Mouse (Mus musculus): ENCODE results near the gene Gm21190.
"Not testable (repeated sequence)": the region's sequence is repeated elsewhere in the genome, so short reads cannot be mapped to it uniquely, and the experiment has no call there.

Gene Gm21190
- long read RNA-seq, experiment 1 = 0 reads
- long read RNA-seq, experiment 2 = 0 reads

DNA sequence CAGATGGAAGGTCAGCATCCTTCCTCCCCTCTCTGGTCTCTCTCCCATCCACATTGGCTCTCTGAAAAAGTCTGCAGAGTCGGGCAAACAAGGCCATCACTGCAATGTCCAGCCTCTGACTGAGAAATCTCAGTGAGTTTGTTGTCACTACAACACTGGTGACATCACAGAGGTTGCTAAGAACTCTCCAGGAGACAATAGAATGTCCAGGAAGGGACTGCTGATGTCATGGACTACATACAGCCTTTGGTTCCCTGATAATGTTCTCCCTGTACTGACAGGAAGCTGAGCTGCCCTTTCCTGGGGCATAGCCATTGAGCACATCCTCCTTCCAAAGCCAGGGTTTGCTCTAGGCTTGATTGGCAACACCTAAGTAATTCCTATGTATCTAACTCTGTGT, at the start of gene Gm21190:
Gene Gm21190 (minus strand): TSS at position 101 of the 400 bp plus-strand sequence.
- intact Hi-C loops (cut with DNase I) = loop anchor here (10.0 kb wide), 1 partner anchor 56 kb away; no protein-coding TSS in a partner anchor

DNA sequence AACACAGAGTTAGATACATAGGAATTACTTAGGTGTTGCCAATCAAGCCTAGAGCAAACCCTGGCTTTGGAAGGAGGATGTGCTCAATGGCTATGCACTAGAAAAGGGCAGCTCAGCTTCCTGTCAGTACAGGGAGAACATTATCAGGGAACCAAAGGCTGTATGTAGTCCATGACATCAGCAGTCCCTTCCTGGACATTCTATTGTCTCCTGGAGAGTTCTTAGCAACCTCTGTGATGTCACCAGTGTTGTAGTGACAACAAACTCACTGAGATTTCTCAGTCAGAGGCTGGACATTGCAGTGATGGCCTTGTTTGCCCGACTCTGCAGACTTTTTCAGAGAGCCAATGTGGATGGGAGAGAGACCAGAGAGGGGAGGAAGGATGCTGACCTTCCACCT, 48.0 kb upstream of the Gm21190 start, which contains the start of gene Gm21083:
Gene Gm21083 (plus strand): TSS at position 301 of the 400 bp plus-strand sequence.
- intact Hi-C loops (cut with DNase I) = not testable (repeated sequence)

DNA sequence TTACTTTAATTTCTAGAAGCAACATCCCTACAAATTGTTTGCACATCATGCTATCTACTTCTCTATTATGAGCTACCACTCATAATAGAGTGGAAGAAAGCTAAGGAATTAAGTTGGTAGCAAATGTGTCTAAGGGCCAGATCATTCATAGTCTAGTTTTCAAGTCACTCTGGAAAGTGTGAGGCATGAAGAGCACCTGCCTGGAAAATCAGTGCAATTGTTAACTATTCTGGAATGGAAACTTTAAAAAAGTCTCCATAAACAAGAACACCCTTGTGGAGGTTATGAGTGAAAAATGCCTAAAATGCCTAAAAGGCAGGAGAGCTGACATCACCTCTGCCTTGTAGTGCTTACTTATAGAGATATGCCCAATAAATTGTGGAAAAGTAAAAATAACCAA, 44.7 kb upstream of the Gm21190 start:
- intact Hi-C loops (cut with DNase I) = not testable (repeated sequence)

DNA sequence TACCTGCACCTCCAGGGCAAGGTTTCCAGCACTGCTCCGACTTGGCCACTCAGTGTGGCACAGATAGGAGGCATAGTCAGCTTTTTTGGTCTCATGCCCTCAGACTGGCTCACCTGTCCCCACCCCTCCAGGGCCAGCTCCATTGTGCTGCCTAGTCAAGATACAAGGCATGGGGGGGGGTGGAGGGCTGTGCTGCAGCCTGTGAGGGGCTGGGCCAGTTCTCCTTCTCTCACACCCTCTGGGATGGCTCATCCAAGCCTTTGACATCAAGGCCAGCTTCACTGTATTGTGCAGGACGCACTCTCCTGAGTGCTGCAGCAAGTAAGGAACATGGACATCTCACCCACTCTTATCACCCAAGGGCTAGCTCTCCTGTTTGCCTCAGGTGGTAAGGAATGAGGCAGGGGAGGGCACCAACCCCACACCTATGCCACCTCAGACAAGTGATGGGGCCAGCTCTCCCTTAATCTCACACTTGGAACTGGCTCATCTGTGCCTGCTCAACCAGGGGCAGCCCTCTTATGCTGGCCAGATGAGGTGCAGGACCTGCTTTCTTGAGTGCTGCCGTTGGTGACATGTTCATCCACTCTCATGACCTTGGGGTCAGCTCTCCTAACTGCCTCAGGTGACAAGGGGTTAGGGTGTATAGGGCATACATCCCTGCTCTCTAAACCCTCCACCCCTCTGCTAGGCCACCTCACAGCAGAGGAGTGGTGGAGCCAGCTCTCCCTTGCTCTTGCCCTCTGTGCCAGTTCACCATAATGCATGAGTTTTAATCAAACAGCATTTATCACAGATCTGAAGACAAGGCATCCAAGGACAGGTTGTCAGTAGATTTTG, 32.6 kb upstream of the Gm21190 start:
- intact Hi-C loops (cut with DNase I) = not testable (repeated sequence)

DNA sequence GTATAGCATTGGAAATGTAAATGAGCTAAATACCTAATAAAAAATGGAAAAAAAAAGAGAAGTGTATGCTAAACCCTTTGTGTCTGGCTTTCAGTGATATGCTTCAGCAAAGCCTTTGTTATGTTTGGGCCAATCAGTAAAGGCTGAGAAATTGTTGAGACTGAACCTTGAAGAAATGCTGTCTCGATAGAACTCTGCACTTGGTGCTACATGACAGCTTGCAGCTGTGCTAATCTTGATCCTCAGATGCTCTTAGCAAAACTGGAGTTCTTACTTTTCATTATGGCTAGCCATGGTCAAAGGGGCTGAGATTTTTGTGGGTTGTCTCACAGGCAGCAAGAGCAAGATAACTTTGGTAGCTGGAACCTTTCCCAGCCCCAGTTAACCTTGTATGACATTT, 29.6 kb upstream of the Gm21190 start:
- intact Hi-C loops (cut with DNase I) = not testable (repeated sequence)

DNA sequence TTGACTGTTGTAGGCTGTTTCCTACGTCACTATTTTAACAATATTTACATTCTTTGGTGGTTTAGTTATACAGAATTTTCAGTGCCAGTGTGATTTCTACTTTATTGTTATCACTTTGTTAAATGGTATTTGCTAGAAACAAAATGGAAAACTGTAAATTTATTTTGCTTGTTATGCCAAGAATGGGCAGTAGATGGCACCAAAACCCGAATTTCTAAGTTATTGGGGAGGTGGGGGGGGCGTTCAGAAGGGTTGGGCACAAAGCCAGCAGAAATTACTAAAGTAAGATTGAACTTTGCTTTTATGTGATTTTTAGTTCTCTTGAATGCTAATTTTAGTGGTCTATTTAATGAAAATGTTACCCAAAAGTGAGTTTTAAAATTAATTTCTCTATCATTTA, 20.6 kb upstream of the Gm21190 start:
- intact Hi-C loops (cut with DNase I) = not testable (repeated sequence)

DNA sequence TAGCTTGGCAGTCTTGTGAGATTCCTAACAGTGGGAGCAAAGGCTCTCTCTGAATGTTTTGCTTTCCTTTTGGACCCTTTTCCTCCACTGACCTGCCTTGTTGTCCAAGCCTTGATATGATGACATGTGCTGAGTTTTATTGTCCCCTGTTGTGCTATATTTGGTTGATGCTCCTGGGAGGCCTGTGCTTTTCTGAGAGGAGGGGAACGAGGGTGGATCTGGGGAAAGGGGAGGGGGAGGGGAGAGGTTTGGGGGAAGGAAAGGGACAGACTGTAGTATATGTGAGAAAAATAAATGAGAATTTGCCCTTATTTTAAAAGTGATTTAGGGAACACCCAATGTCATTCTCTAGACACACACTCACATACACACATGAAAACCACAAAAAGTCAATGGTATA, 20.1 kb upstream of the Gm21190 start:
- intact Hi-C loops (cut with DNase I) = not testable (repeated sequence)

DNA sequence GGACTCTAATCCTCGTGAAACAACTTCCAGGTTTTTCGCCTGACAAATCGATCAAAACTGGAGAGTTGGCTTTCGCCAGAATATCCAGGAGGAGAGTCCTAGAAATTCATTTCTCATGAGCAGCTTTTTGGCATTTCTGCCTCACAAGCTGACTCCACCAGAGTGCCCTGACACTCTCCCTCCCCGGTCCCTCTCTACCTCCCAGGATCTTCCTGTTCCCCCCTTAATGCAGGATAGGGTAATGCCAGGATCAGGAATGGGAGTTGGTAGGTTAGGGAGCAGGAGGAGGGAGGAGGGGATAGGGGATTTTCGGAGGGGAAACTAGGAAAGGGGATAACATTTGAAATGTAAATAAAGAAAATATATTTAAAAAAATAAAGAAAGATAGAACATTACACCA, 19.6 kb upstream of the Gm21190 start:
- intact Hi-C loops (cut with DNase I) = not testable (repeated sequence)

DNA sequence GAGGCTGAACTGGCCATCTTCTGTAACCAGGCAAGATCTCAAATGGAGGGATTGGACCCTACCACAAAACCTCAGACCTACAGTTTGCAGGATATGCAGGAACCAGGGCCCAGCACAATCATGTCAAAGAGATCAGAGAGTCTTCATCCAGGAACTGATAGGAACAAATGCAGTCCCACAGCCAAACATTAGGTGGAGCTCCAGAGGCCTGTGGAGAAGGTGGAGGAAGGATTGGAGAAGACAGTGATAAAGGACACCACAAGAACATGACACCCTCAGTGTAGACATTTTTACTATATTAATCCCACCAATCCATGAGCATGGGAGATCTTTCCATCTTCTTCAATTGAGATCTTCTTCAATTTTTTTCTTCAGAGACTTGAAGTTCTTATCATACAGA, 6.6 kb downstream of the Gm21190 start:
- intact Hi-C loops (cut with DNase I) = loop anchor here (10.0 kb wide), 1 partner anchor 62 kb away; no protein-coding TSS in a partner anchor

DNA sequence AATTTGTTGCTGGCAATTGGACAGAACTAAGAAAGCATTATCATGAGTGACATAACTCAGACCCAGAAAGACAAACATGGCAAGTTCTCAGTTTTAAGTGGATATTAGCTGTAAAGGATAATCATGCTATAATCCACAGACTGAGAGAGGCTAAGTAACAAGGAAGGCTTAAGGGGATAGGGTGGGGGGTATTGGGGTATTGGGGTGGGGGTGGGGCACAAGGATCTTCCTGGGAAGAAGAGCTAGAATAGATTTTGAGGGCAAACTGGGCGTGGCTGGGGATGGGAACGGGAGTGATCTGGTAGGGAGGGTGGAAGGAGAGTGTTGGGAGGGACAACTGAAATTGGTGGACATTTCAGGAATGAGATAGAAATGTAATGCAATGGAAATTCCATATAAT, 7.0 kb downstream of the Gm21190 start:
- intact Hi-C loops (cut with DNase I) = loop anchor here (10.0 kb wide), 1 partner anchor 63 kb away; no protein-coding TSS in a partner anchor

DNA sequence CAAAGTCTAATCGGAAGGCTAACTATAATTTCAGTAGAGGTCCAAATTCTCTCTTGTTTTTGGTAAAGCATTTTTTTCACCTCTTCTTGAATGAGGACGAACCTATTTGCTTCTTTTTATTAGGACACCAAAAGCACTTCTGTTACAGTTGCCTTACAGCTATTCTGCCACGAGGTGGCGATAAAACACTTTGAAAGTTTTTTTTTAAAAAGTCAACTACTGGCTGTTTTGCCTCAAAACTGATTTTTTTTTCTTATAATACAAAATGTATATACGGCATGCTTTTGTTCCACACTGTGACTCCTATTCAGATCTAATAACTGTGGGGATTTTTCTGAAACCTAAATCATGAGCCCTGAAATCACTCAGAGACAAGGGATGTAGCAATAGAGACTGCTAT, 8.6 kb downstream of the Gm21190 start:
- intact Hi-C loops (cut with DNase I) = loop anchor here (10.0 kb wide), 1 partner anchor 64 kb away; no protein-coding TSS in a partner anchor

DNA sequence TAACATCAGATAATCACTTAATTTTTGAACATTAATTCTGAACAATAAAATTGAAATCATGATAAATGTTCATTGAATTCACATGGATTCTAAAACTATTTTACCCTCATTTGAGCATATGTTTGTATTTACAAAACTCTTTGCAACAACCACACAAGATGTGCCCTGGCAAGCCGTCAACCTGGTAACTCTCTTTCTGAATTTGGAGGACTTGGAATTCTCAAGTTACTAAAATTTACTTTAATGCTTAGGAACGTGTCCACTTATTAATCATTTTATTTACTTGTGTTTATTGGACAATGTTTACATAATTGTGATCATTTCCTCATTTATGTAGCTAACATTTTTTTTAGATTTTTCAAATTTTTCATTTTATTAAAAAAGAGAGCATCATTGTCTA, 11.9 kb downstream of the Gm21190 start:
- intact Hi-C loops (cut with DNase I) = not testable (repeated sequence)

DNA sequence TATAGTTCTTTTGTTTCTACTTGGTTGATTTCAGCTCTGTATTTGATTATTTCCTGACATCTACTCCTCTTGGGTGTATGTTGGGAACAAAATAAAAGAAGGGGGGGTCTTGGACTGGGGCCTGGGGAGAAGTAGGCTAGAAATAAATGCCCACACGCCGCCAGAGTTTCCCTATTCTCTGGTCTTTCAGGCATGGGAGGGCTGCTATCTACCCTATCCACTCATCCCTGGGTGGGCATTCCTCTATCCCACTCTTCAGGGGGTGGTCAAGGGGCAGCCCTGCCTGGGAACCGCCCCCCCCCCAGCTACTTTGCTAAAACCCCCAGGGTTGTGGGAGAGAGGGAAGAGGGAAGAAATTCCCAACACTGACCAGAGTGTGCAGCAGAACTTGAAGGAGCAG, 16.8 kb downstream of the Gm21190 start:
- intact Hi-C loops (cut with DNase I) = not testable (repeated sequence)

DNA sequence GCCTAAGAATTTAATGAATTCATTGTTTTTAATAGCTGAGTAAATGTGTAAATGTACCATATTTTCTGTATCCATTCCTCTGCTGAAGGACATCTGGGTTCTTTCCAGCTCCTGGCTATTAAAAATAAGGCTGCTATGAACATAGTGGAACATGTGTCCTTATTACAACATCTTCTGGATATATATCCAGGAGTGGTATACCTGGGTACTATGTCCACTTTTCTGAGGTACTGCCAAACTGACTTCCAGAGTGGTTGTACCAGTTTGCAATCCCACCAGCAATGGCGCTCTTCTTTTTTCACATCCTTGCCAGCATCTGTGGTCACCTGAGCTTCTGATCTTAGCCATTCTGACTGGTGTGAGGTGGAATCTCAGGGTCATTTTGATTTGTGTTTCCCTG, 19.1 kb downstream of the Gm21190 start:
- intact Hi-C loops (cut with DNase I) = not testable (repeated sequence)

DNA sequence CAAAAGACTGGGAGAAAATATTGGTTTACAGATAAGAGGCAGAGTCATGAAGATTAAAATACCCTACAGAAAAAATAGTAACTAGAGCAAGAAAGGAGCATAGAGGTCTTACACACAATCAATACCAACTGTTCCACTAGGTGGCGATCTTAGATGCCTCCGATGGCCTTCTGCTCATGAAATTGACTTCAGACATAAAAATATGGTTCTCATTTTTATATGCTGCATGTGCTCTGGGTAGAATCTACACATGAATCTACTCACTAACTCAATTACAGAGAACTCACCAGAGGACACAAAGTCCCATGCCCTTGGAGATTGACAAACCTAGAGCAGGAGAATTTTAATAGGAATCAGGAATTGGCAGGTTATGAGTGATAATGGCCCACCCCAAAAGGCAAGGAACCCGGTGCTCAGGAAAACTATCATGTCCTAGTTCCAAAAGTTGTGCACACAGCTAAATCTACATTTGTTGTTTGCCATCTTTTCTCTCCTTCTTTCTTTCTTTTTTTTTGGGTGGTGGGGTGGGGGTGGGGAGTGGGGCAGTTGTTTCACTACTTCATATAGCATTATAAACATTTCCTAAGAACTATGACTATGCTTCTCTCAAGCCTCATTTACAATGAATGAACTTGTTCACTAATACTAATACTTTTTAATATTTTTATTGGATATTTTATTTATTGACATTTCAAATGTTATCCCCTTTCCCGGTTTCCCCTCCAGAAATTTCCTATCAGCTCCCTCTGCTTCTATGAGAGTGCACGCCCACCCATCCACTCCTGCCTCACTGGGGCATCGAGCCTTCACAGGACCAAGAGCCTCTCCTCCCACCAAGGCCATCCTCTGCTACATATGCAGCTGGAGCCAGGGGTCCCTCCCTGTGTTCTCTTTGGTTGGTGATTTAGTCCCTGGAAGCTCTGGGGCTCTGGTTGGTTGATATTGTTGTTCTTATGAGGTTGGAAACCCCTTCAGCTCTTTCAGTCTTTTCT, 20.3 kb downstream of the Gm21190 start:
- intact Hi-C loops (cut with DNase I) = not testable (repeated sequence)

DNA sequence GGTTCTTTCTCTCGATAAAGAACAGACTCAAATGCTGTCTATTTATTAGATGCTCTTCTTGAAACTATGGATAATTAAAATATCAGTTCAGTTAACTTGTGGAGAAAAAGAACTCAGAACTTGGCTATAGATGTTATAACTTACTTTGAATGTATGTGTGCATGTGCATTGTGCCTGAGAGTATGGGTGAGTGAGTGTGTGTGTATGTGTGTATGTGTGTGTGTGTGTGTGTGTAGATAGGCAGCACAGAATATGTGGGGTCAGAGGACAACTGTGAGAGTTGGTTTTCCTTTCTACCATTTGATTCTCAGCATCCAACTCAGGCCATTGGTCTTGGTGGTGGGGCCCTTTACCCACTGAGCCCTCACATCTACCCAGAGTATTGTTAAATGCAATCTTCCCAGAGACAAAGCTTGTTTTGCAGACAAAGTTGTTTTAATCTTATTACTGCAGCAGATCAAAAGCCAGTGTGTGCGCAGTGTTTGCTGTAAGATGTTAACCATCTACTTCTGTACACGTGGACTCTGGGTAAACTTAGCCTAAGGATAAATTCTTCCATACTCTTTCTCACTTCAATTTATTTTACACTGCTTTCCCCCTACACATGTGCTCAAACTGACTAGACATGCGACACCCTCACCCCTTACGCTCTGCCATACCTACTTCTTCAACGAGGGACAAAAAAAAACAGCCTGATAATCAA, 21.1 kb downstream of the Gm21190 start:
- intact Hi-C loops (cut with DNase I) = not testable (repeated sequence)

DNA sequence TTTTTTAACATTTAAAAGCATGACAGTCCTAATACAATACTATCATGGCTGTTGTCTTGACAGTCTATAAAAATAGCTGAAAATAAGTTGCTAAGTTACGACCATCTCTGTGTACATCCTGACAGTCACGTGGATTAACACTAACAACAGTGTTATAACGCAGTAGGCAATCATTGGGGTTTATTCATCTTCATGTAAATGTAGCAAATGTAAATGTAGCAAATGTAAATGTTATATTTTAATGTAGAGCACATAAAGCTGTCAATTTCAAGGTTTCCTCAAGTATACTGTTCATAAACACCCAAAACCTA, 21.8 kb downstream of the Gm21190 start:
- intact Hi-C loops (cut with DNase I) = no loop called here

DNA sequence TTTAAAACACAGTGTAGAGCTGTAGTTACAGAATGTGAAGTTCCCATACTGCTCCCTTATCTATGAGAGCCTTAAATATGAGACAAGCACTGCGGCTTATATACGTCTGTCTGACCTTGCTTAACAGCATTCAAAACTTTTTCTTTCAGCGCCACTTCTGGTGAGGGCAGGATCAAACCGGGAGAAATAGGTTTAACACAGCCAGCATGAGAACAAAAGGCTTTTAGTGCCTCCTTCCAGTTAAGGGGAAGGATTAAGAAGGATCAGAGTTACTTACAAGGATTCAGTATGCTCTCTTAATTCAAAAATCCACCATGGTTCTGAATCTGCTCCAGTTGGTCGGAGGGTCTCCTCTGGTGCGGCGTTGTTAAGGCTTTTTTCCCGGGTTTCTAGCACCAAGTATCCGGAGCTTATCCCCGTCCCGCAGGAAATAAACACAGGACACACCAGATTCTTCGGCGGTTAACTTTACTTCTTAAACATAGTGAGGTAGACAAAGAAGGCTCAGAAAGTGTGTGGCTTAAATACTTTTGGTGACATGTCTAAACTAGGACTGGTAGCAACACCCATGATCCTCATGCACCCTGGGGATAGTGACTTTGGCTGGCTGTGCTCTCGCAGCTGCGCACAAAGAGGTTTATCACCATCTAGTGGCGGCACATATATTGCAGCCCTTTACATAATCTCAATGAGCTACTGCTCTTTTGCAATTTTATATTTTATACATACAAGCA, 22.3 kb downstream of the Gm21190 start:
- intact Hi-C loops (cut with DNase I) = no loop called here

DNA sequence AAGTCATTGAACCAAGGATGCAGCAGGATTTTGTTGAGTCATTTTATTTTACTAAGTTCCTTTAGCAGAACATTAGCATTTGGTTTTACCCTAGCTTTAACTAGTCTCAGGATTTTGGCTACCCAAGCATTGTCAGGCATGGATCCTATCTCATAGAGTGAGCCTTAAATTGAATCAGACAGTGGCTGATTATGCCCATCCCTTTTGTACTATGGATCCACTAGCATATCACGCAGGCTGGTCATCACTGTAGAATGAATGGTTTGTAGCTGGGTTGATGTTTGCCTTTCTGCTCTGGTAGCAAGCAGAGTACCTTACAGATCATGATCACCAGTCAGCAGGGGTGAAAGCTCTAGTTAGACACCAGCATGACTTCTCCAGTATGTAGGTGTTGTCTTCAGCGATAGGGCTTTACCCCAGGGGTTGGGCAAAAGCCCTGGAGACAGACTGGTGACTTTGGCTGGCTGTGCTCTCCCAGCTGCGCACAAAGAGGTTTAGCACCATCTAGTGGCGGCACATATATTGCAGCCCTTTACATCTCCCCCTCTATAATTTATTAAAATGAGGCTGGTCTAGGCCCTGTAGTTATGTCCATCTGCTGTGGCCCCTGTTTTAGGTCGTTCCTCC, 30.1 kb downstream of the Gm21190 start:
- intact Hi-C loops (cut with DNase I) = not testable (repeated sequence)

DNA sequence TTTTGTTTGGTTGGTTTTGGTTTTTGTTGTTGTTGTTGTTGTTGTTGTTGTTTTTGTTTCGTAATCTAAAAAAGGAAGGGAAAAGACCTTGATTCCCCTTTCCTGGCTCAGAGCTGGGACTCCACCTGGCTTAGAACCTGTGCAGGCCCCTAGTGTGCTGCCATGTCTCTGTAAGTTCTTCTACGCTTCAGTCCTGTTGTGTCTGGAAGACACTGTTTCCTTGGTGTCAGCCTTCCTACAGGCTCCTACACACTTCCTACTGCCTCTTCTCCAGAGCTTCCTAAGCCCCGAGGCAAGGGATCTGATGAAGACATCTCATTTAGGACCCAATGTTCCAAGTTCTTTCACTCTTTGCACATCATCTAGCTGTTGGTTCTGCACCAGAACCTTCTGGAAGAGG, 30.7 kb downstream of the Gm21190 start:
- intact Hi-C loops (cut with DNase I) = not testable (repeated sequence)
